Mouse (Mus musculus): ENCODE results near the gene Myh7. TPM values are rescaled to one million over a fixed set of nuclear protein-coding genes. Genes with fewer than 3 reads are reported as not detected.

Gene Myh7
- polyA plus RNA-seq, 1 experiment from 2014 or later = 29.1 TPM

GRCm38 (mm10) chr14:55015767-55016111, 21.3 kb upstream of the Myh7 start:
- no peaks in the 10 kb centered on the region for H3K27me3 ChIP-seq
- H3K4me3 ChIP-seq = peak overlapping the region; percentile 73
- H3K4me2 ChIP-seq = peak overlapping the region; percentile 79
- peak overlapping the region; percentile 77 for H3K9ac ChIP-seq
- ATAC-seq (ENCODE audit: borderline replicate concordance, extremely low read depth, low FRiP score, low TSS enrichment) = no peak; the same call in 1 of the 2 replicates
- H3K4me1 ChIP-seq = peaks cover 13% of the 10 kb centered on the region
- under 1% methylated on average over 17 of the region's 17 CpGs for WGBS
- no peaks in the 10 kb centered on the region for H3K9me3 ChIP-seq
- peaks cover 31% of the 10 kb centered on the region for H3K36me3 ChIP-seq
- H3K27ac ChIP-seq = peak overlapping the region; percentile 42

- H3K27me3 ChIP-seq = no peaks in the 10 kb centered on the region
These were observed 20.8 kb upstream of the Myh7 start, which contains the start of gene Ngdn for GRCm38 (mm10) chr14:55014991-55015766. Gene Ngdn, plus strand, starts transcription at chr14:55015454.

GRCm38 (mm10) chr14:55014591-55014990, 20.2 kb upstream of the Myh7 start:
- Histone ChIP-seq H3K9me3 (no peaks in the 10 kb centered on the region), H3K4me2 (peak overlapping the region; percentile 75), H3K27ac (peak overlapping the region; percentile 96), H3K4me1 (peaks cover 13% of the 10 kb centered on the region), H3K27me3 (no peaks in the 10 kb centered on the region), H3K9ac (peak overlapping the region; percentile 76), H3K36me3 (peaks cover 23% of the 10 kb centered on the region), H3K4me3 (peak overlapping the region; percentile 73)
- peak; percentile 62 for ATAC-seq (ENCODE audit: borderline replicate concordance, extremely low read depth, low FRiP score, low TSS enrichment)
- under 1% methylated on average over 27 of the region's 27 CpGs for WGBS

More at GRCm38 (mm10) chr14:55014991-55015766, 20.8 kb upstream of the Myh7 start, which contains the start of gene Ngdn:
- H3K4me3 ChIP-seq = peak within 1 kb of the TSS; percentile 73
- H3K27ac ChIP-seq = peak within 1 kb of the TSS; percentile 96
- WGBS = under 1% methylated on average over 36 of the region's 36 CpGs
- peaks cover 13% of the 10 kb centered on the region for H3K4me1 ChIP-seq
- peak; percentile 96 for ATAC-seq (ENCODE audit: borderline replicate concordance, extremely low read depth, low FRiP score, low TSS enrichment)
- peak within 1 kb of the TSS; percentile 79 for H3K4me2 ChIP-seq
- H3K36me3 ChIP-seq = peaks cover 26% of the 10 kb centered on the region
- peak within 1 kb of the TSS; percentile 77 for H3K9ac ChIP-seq
- no peaks in the 10 kb centered on the region for H3K9me3 ChIP-seq

- no peak for ATAC-seq (ENCODE audit: borderline replicate concordance, extremely low read depth, low FRiP score, low TSS enrichment)
- Histone ChIP-seq H3K9me3 (no peaks in the 10 kb centered on the region), H3K9ac (no peak overlapping the region), H3K4me1 (peaks cover 9% of the 10 kb centered on the region; the same call in 1 of the 2 replicates), H3K27me3 (no peaks in the 10 kb centered on the region), H3K4me2 (no peak overlapping the region), H3K4me3 (no peak overlapping the region), H3K36me3 (no peaks in the 10 kb centered on the region), H3K27ac (no peak overlapping the region)
- WGBS = 57% methylated on average over 4 of the region's 4 CpGs
These were observed 16.7 kb upstream of the Myh7 start for GRCm38 (mm10) chr14:55011116-55011515.

DNA sequence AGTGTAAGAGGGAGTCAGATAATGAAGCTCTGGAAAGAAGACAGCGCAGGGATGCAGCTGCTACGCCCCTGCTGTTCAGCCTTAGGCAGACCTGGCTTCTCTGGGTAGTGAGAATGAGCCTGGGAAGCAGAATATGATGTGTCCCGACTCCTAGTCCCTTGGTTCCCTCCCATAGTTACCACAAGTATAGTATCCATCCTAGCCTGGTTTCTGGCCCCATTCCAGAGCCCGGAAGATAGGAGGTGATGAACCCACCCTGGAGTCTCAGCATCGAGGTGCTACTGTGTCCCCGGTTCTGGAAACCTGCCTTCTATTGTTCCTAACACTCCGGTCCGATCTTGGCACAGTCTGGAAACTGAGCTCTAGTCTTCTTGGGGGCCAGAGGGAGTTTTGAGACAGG, 14.0 kb upstream of the Myh7 start:
- no peak overlapping the region for H3K27ac ChIP-seq
- 70% methylated on average over 8 of the region's 8 CpGs for WGBS
- no peak for ATAC-seq (ENCODE audit: borderline replicate concordance, extremely low read depth, low FRiP score, low TSS enrichment)
- no peak overlapping the region for H3K9ac ChIP-seq
- H3K9me3 ChIP-seq = no peaks in the 10 kb centered on the region
- H3K27me3 ChIP-seq = no peaks in the 10 kb centered on the region
- no peak overlapping the region for H3K4me3 ChIP-seq
- H3K4me1 ChIP-seq = peaks cover 15% of the 10 kb centered on the region
- no peaks in the 10 kb centered on the region for H3K36me3 ChIP-seq
- no peak overlapping the region for H3K4me2 ChIP-seq

- Histone ChIP-seq H3K36me3 (no peaks in the 10 kb centered on the region), H3K4me3 (no peak overlapping the region), H3K4me1 (peaks cover 26% of the 10 kb centered on the region), H3K27ac (no peak overlapping the region), H3K9ac (no peak overlapping the region), H3K9me3 (no peaks in the 10 kb centered on the region), H3K27me3 (no peaks in the 10 kb centered on the region), H3K4me2 (no peak overlapping the region)
- no peak for ATAC-seq (ENCODE audit: borderline replicate concordance, extremely low read depth, low FRiP score, low TSS enrichment)
- 84% methylated on average over 9 of the region's 9 CpGs for WGBS
These were observed 12.9 kb upstream of the Myh7 start for GRCm38 (mm10) chr14:55007120-55007908.

DNA sequence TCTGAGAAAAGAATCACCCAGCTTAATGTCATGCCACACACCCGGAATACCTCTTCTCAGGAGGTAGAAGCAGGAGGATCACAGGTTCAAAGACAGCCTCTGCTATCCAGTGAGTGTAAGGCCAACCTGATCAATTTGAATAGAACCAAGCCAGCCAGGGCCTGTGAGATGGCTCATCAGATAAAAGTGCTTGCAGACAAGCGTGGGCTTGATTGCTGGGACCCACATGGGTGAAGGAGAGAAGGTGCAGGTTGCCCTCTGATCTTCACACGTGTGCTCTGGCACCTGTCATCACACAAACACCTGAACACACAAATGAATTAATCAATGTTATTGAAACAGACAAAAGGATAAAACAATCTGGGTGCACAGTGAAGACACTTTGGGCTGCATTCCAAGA, 12.1 kb upstream of the Myh7 start:
- H3K9ac ChIP-seq = no peak overlapping the region
- H3K4me2 ChIP-seq = no peak overlapping the region
- H3K4me3 ChIP-seq = no peak overlapping the region
- no peak for ATAC-seq (ENCODE audit: borderline replicate concordance, extremely low read depth, low FRiP score, low TSS enrichment)
- H3K27ac ChIP-seq = no peak overlapping the region
- peaks cover 31% of the 10 kb centered on the region for H3K4me1 ChIP-seq
- no peaks in the 10 kb centered on the region for H3K27me3 ChIP-seq
- H3K9me3 ChIP-seq = no peaks in the 10 kb centered on the region
- WGBS = 61% methylated on average over 3 of the region's 3 CpGs
- H3K36me3 ChIP-seq = no peaks in the 10 kb centered on the region

DNA sequence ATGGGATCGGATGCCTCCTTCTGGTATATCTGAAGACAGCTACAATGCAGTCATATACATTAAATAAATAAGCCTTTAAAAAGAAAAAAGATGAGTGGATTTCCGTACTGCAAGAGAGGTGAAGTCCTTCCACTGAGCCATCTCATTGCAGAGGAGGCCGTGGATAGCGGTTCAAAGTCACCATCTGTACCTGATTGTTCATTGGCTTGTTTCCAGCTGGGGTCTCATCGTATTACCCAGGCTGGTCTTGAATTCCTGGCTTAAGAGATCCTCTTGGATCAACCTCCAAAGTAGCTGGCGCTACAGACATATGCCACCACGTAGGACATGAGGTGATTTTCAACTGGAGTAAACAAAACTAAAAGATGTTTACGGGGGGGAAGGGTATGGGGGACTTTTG, 11.5 kb upstream of the Myh7 start:
- WGBS = 71% methylated on average over 8 of the region's 8 CpGs
- Histone ChIP-seq H3K4me1 (peaks cover 31% of the 10 kb centered on the region), H3K4me3 (no peak overlapping the region), H3K36me3 (no peaks in the 10 kb centered on the region), H3K9ac (no peak overlapping the region), H3K27ac (no peak overlapping the region), H3K9me3 (no peaks in the 10 kb centered on the region), H3K27me3 (no peaks in the 10 kb centered on the region), H3K4me2 (no peak overlapping the region)
- ATAC-seq (ENCODE audit: borderline replicate concordance, extremely low read depth, low FRiP score, low TSS enrichment) = no peak

GRCm38 (mm10) chr14:55005506-55005905, 11.1 kb upstream of the Myh7 start:
- H3K4me1 ChIP-seq = peaks cover 31% of the 10 kb centered on the region
- H3K4me3 ChIP-seq = no peak overlapping the region
- H3K9ac ChIP-seq = no peak overlapping the region
- H3K27ac ChIP-seq = no peak overlapping the region
- ATAC-seq (ENCODE audit: borderline replicate concordance, extremely low read depth, low FRiP score, low TSS enrichment) = peak; percentile 71; the same call in 1 of the 2 replicates
- H3K36me3 ChIP-seq = no peaks in the 10 kb centered on the region
- H3K9me3 ChIP-seq = no peaks in the 10 kb centered on the region
- H3K27me3 ChIP-seq = no peaks in the 10 kb centered on the region
- H3K4me2 ChIP-seq = no peak overlapping the region
- WGBS = 51% methylated on average over 2 of the region's 2 CpGs

- no peak overlapping the region for H3K9ac ChIP-seq
- peaks cover 31% of the 10 kb centered on the region for H3K4me1 ChIP-seq
- H3K4me3 ChIP-seq = no peak overlapping the region
- no peak overlapping the region for H3K4me2 ChIP-seq
- H3K36me3 ChIP-seq = no peaks in the 10 kb centered on the region
- 60% methylated on average over 18 of the region's 18 CpGs for WGBS
- ATAC-seq (ENCODE audit: borderline replicate concordance, extremely low read depth, low FRiP score, low TSS enrichment) = no peak; the same call in 1 of the 2 replicates
- H3K27ac ChIP-seq = no peak overlapping the region; the same call in 1 of the 2 replicates
- H3K27me3 ChIP-seq = no peaks in the 10 kb centered on the region
- H3K9me3 ChIP-seq = no peaks in the 10 kb centered on the region
These were observed 9.7 kb upstream of the Myh7 start for GRCm38 (mm10) chr14:55003878-55004855.

- Histone ChIP-seq H3K4me1 (peaks cover 31% of the 10 kb centered on the region), H3K9ac (0 out of 2 replicates have a peak overlapping the region, but pooled peaks have one; percentile 27), H3K27ac (peak overlapping the region; percentile 1; the same call in 1 of the 2 replicates), H3K36me3 (no peaks in the 10 kb centered on the region), H3K4me2 (peak overlapping the region; percentile 28), H3K9me3 (no peaks in the 10 kb centered on the region), H3K27me3 (no peaks in the 10 kb centered on the region), H3K4me3 (no peak overlapping the region)
- 17% methylated on average over 7 of the region's 7 CpGs for WGBS
- ATAC-seq (ENCODE audit: borderline replicate concordance, extremely low read depth, low FRiP score, low TSS enrichment) = no peak; the same call in 1 of the 2 replicates
These were observed 8.3 kb upstream of the Myh7 start for GRCm38 (mm10) chr14:55002687-55003120.

Measured in lung, embryonic 15.5 days (tissue).